Mouse (Mus musculus): ENCODE measurements around the gene Gpsm2. TPM values are rescaled to one million over a fixed set of nuclear protein-coding genes. Genes with fewer than 3 reads are reported as not detected.

Gpsm2 gene
- polyA plus RNA-seq, 1 experiment from 2014 or later = 43.8 TPM

DNA sequence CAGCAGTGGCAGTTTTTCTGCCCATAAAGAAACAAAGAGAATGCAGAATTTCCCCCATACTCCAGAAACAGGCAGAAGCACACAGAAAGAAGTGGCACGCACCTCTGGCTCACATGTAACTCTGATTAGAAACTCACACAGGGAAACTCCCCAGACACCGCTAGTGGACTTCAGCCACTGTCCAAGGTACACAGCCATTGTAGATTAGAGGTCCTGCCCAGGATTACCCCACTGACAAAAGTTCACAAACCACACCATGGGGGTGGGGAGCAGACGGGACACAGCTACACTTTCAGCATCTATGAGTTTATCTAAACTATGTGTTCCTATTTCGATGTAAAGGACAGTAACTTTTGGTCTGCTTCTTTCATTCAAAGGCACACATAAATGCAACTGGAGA lies 7.3 kb downstream of the Gpsm2 start:
- no peak overlapping the region for H3K4me3 ChIP-seq (ENCODE audit: low read length)
- peaks cover 7% of the 10 kb centered on the region for H3K4me1 ChIP-seq (replicated peaks; ENCODE audit: control insufficient read depth, insufficient read depth, low read length)
- no peaks in the 10 kb centered on the region; the same call in 1 of the 2 replicates for H3K27me3 ChIP-seq (ENCODE audit: control insufficient read depth, insufficient read depth, low read depth, low read length)
- no peak overlapping the region for H3K27ac ChIP-seq (ENCODE audit: low read length)
- H3K9me3 ChIP-seq (ENCODE audit: control insufficient read depth, low read length) = no peaks in the 10 kb centered on the region
- H3K4me2 ChIP-seq (ENCODE audit: low read depth, low read length) = no peak overlapping the region
- ATAC-seq (ENCODE audit: low read depth) = no peak
- 89% methylated on average over 4 of the region's 4 CpGs for WGBS
- no peak overlapping the region for H3K9ac ChIP-seq (ENCODE audit: low read length)
- H3K36me3 ChIP-seq (ENCODE audit: control insufficient read depth, insufficient read depth, low read length) = no peaks in the 10 kb centered on the region

DNA sequence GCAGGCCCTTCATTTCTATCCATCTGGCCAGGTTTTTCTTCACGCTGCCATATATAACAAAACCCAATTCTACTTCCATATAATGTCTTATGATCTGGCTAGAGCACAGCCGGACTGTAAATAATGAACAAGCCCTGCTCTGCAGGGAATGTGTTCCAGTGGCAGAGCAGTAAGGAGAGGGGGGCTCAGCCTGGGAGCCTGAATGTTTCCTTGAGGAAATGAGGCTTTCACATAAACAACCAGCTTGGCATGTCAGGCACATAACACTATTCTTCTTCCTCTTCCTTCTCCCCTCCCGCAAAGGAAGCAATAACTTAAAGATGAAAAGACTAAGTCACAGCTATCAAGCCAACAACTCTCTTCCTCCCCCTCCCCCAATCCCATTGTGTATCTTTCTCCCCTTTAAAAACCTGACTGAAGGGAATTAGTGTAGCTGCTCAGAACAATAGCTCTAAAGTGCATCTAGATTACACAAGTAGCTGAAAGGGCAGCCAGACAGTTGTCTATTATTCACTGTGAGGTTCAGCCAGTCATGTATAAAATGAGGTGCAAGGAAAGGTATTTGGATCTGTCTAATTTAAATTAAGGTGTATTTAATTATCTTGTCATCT lies 8.9 kb downstream of the Gpsm2 start:
- Histone ChIP-seq H3K9me3 (ENCODE audit: control insufficient read depth, low read length) (no peaks in the 10 kb centered on the region), H3K27me3 (ENCODE audit: control insufficient read depth, insufficient read depth, low read depth, low read length) (no peaks in the 10 kb centered on the region; the same call in 1 of the 2 replicates), H3K4me2 (ENCODE audit: low read depth, low read length) (no peak overlapping the region), H3K9ac (ENCODE audit: low read length) (no peak overlapping the region), H3K27ac (ENCODE audit: low read length) (no peak overlapping the region), H3K4me3 (ENCODE audit: low read length) (no peak overlapping the region), H3K36me3 (ENCODE audit: control insufficient read depth, insufficient read depth, low read length) (no peaks in the 10 kb centered on the region), H3K4me1 (replicated peaks; ENCODE audit: control insufficient read depth, insufficient read depth, low read length) (peaks cover 2% of the 10 kb centered on the region; the same call in 1 of the 2 replicates)
- peak; percentile 80 for ATAC-seq (ENCODE audit: low read depth)
- 28% methylated on average over 3 of the region's 3 CpGs for WGBS

DNA sequence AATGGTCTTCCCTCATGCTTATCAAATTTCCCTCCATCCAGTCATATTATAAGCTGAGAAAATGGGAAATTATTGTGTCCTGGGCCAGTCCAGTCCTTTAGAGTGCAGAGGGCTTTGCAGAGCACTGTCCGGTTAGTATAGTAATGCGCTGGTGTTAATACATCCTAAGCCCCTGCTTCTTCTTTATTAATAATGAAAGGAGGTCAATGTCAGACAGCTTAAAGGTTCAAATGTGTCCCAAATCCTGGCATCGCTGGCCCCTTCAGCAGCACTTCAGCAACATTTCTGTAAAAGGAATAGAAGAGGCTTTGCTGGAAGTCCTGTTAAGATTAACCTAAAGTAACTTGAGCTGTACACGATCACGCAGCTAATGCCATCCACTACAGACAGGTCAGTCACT lies 10.8 kb downstream of the Gpsm2 start:
- no peak for ATAC-seq (ENCODE audit: low read depth)
- no peaks in the 10 kb centered on the region for H3K9me3 ChIP-seq (ENCODE audit: control insufficient read depth, low read length)
- peaks cover 2% of the 10 kb centered on the region; the same call in 1 of the 2 replicates for H3K4me1 ChIP-seq (replicated peaks; ENCODE audit: control insufficient read depth, insufficient read depth, low read length)
- H3K36me3 ChIP-seq (ENCODE audit: control insufficient read depth, insufficient read depth, low read length) = no peaks in the 10 kb centered on the region
- no peaks in the 10 kb centered on the region; the same call in 1 of the 2 replicates for H3K27me3 ChIP-seq (ENCODE audit: control insufficient read depth, insufficient read depth, low read depth, low read length)
- no peak overlapping the region for H3K4me3 ChIP-seq (ENCODE audit: low read length)
- H3K27ac ChIP-seq (ENCODE audit: low read length) = no peak overlapping the region
- WGBS = 88% methylated on average over 5 of the region's 5 CpGs
- H3K4me2 ChIP-seq (ENCODE audit: low read depth, low read length) = no peak overlapping the region
- H3K9ac ChIP-seq (ENCODE audit: low read length) = no peak overlapping the region

DNA sequence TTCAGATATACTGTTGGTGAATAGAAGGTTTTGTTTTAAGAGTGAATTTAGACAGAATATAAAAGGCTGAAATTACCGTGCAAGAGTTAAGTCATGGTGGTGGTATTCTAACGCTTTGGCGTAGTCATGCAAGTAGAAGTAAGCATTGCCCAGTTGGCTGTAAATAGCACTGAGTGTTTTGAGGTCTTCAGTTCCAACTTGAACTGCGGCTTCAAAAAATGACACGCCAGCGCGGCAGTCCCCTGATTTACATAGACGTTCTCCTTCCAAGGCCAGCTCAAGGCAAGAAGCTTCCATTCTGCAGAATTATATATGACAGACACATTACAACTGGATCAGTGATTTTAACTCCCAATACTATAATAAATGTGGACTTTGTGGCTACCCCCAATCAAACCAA lies 19.3 kb downstream of the Gpsm2 start:
- Histone ChIP-seq H3K9ac (ENCODE audit: low read length) (no peak overlapping the region), H3K9me3 (ENCODE audit: control insufficient read depth, low read length) (no peaks in the 10 kb centered on the region), H3K4me2 (ENCODE audit: low read depth, low read length) (no peak overlapping the region), H3K4me1 (replicated peaks; ENCODE audit: control insufficient read depth, insufficient read depth, low read length) (no peaks in the 10 kb centered on the region), H3K36me3 (ENCODE audit: control insufficient read depth, insufficient read depth, low read length) (peaks cover 24% of the 10 kb centered on the region), H3K4me3 (ENCODE audit: low read length) (no peak overlapping the region), H3K27ac (ENCODE audit: low read length) (no peak overlapping the region), H3K27me3 (ENCODE audit: control insufficient read depth, insufficient read depth, low read depth, low read length) (no peaks in the 10 kb centered on the region)
- 93% methylated on average over 8 of the region's 8 CpGs for WGBS
- ATAC-seq (ENCODE audit: low read depth) = no peak

DNA sequence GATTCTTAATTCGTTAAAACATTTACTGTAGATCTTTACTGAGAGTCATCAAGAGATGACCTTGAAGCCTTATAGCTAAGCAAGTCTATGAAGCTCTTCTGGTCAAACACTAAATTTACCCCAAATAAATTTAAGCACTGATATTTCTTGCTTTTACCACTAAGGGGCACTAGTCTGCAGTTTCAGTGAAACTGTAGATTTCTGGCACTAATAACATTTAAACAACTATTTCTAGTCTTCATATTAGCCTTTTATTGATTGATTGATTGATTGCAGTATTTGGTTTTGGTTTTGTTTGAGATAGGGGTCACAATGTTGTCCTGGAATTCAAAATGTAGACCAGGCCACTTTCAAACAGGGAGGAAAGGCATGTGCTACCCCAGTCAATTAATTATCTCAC lies 20.9 kb downstream of the Gpsm2 start:
- Histone ChIP-seq H3K9ac (ENCODE audit: low read length) (no peak overlapping the region), H3K36me3 (ENCODE audit: control insufficient read depth, insufficient read depth, low read length) (peaks cover 24% of the 10 kb centered on the region), H3K4me1 (replicated peaks; ENCODE audit: control insufficient read depth, insufficient read depth, low read length) (no peaks in the 10 kb centered on the region), H3K9me3 (ENCODE audit: control insufficient read depth, low read length) (no peaks in the 10 kb centered on the region), H3K4me2 (ENCODE audit: low read depth, low read length) (no peak overlapping the region), H3K4me3 (ENCODE audit: low read length) (no peak overlapping the region), H3K27me3 (ENCODE audit: control insufficient read depth, insufficient read depth, low read depth, low read length) (no peaks in the 10 kb centered on the region), H3K27ac (ENCODE audit: low read length) (no peak overlapping the region)
- 78% methylated on average over 1 of the region's 1 CpGs for WGBS
- ATAC-seq (ENCODE audit: low read depth) = no peak

DNA sequence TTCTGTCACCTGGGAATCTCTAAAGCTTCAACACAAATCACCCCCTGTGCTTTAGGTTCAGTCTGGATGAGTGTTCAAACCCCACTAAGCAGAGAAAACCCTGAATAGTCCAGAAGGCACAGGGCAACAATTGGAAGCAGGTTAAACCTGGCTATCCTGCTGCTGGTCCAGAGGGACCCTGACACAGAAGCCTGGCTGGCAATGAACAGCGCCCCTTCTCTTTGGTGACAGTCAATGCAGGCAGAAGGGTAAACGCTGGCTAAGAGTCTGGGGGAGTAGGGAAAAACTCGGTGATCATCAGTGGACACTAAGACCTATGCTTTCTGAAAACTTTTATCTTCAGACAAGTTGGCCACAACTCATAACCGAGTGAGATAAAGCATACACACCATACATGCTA lies 22.3 kb downstream of the Gpsm2 start:
- no peak overlapping the region for H3K27ac ChIP-seq (ENCODE audit: low read length)
- no peak overlapping the region for H3K4me3 ChIP-seq (ENCODE audit: low read length)
- ATAC-seq (ENCODE audit: low read depth) = no peak
- H3K9ac ChIP-seq (ENCODE audit: low read length) = no peak overlapping the region
- H3K9me3 ChIP-seq (ENCODE audit: control insufficient read depth, low read length) = no peaks in the 10 kb centered on the region
- 86% methylated on average over 4 of the region's 4 CpGs for WGBS
- H3K27me3 ChIP-seq (ENCODE audit: control insufficient read depth, insufficient read depth, low read depth, low read length) = no peaks in the 10 kb centered on the region
- H3K4me2 ChIP-seq (ENCODE audit: low read depth, low read length) = no peak overlapping the region
- H3K36me3 ChIP-seq (ENCODE audit: control insufficient read depth, insufficient read depth, low read length) = peaks cover 29% of the 10 kb centered on the region
- no peaks in the 10 kb centered on the region for H3K4me1 ChIP-seq (replicated peaks; ENCODE audit: control insufficient read depth, insufficient read depth, low read length)

DNA sequence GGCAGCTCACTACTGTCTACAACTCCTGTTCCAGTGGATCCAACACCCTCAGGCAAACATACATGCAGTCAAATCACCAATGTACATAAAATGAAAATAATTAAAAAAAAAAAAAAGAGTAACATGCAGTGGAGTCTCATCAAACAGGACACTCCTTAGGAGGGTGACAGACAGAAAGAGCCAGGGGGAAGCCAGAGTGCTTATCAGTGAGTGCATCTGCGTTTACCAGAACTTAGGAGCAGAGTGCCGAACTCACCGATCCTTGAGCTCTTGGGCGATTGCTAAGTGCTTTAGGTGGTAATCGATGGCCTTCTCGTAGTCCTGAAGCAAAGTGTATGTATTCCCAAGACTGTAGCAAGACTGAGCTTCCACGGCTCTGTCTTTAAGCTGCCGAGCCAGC lies 23.4 kb downstream of the Gpsm2 start:
- H3K4me3 ChIP-seq (ENCODE audit: low read length) = no peak overlapping the region
- peaks cover 33% of the 10 kb centered on the region for H3K36me3 ChIP-seq (ENCODE audit: control insufficient read depth, insufficient read depth, low read length)
- H3K9me3 ChIP-seq (ENCODE audit: control insufficient read depth, low read length) = no peaks in the 10 kb centered on the region
- H3K4me1 ChIP-seq (replicated peaks; ENCODE audit: control insufficient read depth, insufficient read depth, low read length) = no peaks in the 10 kb centered on the region
- 88% methylated on average over 8 of the region's 8 CpGs for WGBS
- ATAC-seq (ENCODE audit: low read depth) = no peak
- H3K4me2 ChIP-seq (ENCODE audit: low read depth, low read length) = no peak overlapping the region
- H3K27ac ChIP-seq (ENCODE audit: low read length) = no peak overlapping the region
- no peaks in the 10 kb centered on the region for H3K27me3 ChIP-seq (ENCODE audit: control insufficient read depth, insufficient read depth, low read depth, low read length)
- H3K9ac ChIP-seq (ENCODE audit: low read length) = no peak overlapping the region

DNA sequence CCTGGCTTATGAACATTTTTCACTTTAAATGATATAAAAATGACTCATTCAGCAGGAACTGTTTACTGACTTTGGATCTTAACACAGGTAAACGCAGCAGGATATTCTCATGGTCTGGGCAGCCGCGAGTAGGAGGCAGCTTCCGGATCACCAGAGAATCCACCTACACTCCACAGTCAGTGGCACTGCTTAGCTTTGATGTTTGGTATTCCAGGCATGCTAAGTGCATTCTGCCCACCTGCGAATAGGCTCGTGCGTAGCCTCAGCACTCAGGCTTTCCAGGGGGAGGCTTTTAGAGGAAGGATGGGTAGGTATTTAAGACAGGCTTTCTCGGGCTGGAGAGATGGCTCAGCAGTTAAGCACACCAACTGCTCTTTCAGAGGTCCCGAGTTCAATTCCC lies 27.8 kb downstream of the Gpsm2 start:
- peak; percentile 93 for ATAC-seq (ENCODE audit: low read depth)
- 54% methylated on average over 9 of the region's 9 CpGs for WGBS
- Histone ChIP-seq H3K9me3 (ENCODE audit: control insufficient read depth, low read length) (no peaks in the 10 kb centered on the region), H3K27ac (ENCODE audit: low read length) (peak overlapping the region; percentile 5; the same call in 1 of the 2 replicates), H3K4me3 (ENCODE audit: low read length) (no peak overlapping the region), H3K4me1 (replicated peaks; ENCODE audit: control insufficient read depth, insufficient read depth, low read length) (no peaks in the 10 kb centered on the region), H3K4me2 (ENCODE audit: low read depth, low read length) (no peak overlapping the region), H3K36me3 (ENCODE audit: control insufficient read depth, insufficient read depth, low read length) (peaks cover 18% of the 10 kb centered on the region), H3K27me3 (ENCODE audit: control insufficient read depth, insufficient read depth, low read depth, low read length) (no peaks in the 10 kb centered on the region), H3K9ac (ENCODE audit: low read length) (no peak overlapping the region)

DNA sequence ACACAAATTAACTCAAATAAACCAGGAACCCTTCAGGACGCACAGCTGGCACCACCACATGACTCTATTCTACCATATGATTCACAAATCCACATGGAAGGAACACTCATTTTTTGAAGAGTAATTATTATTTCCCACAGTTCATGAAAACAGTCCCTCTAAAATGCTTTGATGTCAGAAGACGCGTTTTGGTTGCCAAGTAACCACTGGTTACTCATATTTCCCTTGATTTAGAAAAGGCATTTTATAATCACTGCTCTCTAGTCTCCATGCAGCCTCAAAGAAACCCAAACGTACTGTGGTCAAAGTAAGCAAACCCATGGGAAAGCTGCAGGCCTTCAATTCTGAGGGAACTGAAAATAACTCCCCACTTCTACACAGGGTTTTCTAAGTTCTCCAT lies 32.1 kb downstream of the Gpsm2 start:
- Histone ChIP-seq H3K36me3 (ENCODE audit: control insufficient read depth, insufficient read depth, low read length) (peaks cover 16% of the 10 kb centered on the region), H3K4me3 (ENCODE audit: low read length) (no peak overlapping the region), H3K9me3 (ENCODE audit: control insufficient read depth, low read length) (no peaks in the 10 kb centered on the region), H3K9ac (ENCODE audit: low read length) (no peak overlapping the region), H3K27ac (ENCODE audit: low read length) (no peak overlapping the region), H3K4me1 (replicated peaks; ENCODE audit: control insufficient read depth, insufficient read depth, low read length) (no peaks in the 10 kb centered on the region), H3K27me3 (ENCODE audit: control insufficient read depth, insufficient read depth, low read depth, low read length) (no peaks in the 10 kb centered on the region), H3K4me2 (ENCODE audit: low read depth, low read length) (no peak overlapping the region)
- WGBS = 61% methylated on average over 4 of the region's 4 CpGs
- ATAC-seq (ENCODE audit: low read depth) = peak; percentile 41; the same call in 1 of the 2 replicates

DNA sequence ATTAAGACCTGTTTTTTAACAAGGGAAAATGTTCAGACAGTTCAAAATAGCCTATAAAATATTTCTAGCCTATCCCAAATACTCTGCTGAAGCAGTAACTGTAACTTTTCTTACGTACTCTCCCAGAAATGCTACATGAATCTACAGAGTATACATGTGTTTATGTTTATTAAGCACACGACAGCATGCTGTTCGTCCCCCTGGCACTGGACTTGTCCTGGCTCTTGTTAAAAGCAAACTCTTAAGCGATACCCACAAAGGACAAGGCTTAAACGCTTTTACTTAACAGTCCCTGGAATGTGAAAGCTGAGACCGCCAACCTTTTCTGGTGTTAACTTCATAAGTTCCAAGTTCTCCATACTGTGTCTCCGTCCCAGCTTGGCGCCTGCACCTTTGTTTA lies 32.7 kb downstream of the Gpsm2 start:
- WGBS = 64% methylated on average over 8 of the region's 8 CpGs
- no peak overlapping the region for H3K4me2 ChIP-seq (ENCODE audit: low read depth, low read length)
- H3K27ac ChIP-seq (ENCODE audit: low read length) = no peak overlapping the region
- H3K4me3 ChIP-seq (ENCODE audit: low read length) = no peak overlapping the region
- ATAC-seq (ENCODE audit: low read depth) = no peak
- peaks cover 14% of the 10 kb centered on the region for H3K36me3 ChIP-seq (ENCODE audit: control insufficient read depth, insufficient read depth, low read length)
- H3K9me3 ChIP-seq (ENCODE audit: control insufficient read depth, low read length) = no peaks in the 10 kb centered on the region
- H3K27me3 ChIP-seq (ENCODE audit: control insufficient read depth, insufficient read depth, low read depth, low read length) = no peaks in the 10 kb centered on the region
- H3K9ac ChIP-seq (ENCODE audit: low read length) = no peak overlapping the region
- H3K4me1 ChIP-seq (replicated peaks; ENCODE audit: control insufficient read depth, insufficient read depth, low read length) = no peaks in the 10 kb centered on the region
